Mouse (Mus musculus) thymus, adult 2 months (tissue): ENCODE data around the gene Mab21l3. TPM values are rescaled to one million over a fixed set of nuclear protein-coding genes. Genes with fewer than 3 reads are reported as not detected.

Experiments used
- DNase-seq: peaks from one replicate; pipeline ENCODE4 v3.0.0; 2021
- H3K27ac ChIP-seq: fragments of 200-500 bp; 2 replicates; pipeline ENCODE4 v1.5.1; 2012; ENCODE audit warnings: low read length, control low read depth; ENCODE audit not compliant: control insufficient read depth, insufficient read depth
- H3K27me3 ChIP-seq: fragments of 200-500 bp; 2 replicates; pipeline ENCODE4 v1.6.1; 2012; ENCODE audit warnings: mild to moderate bottlenecking, low read length, moderate library complexity, mixed read lengths; ENCODE audit not compliant: control insufficient read depth, insufficient read depth
- H3K36me3 ChIP-seq: fragments of 200-500 bp; 2 replicates; pipeline ENCODE4 v1.6.1; 2012; ENCODE audit warnings: mild to moderate bottlenecking, low read length, moderate library complexity; ENCODE audit not compliant: control insufficient read depth, insufficient read depth
- H3K4me1 ChIP-seq: fragments of 200-500 bp; replicated peaks from 2 replicates; pipeline ENCODE4 v1.6.1; 2012; ENCODE audit warnings: low read length; ENCODE audit not compliant: control insufficient read depth, insufficient read depth
- H3K4me3 ChIP-seq: fragments of 200-500 bp; 2 replicates; pipeline ENCODE4 v1.5.1; 2012; ENCODE audit warnings: mild to moderate bottlenecking, low read length, control low read depth, moderate library complexity; ENCODE audit not compliant: control insufficient read depth, insufficient read depth
- CTCF ChIP-seq: fragments of 200-500 bp; IDR thresholded peaks from 2 replicates; pipeline ENCODE4 v1.5.1; 2012; ENCODE audit warnings: mild to moderate bottlenecking, control low read depth, low read length, moderate library complexity, borderline replicate concordance; ENCODE audit not compliant: control insufficient read depth, poor library complexity, insufficient read depth; ENCODE audit errors: extremely low read depth
- POLR2A ChIP-seq: fragments of 200-500 bp; IDR thresholded peaks from 2 replicates; pipeline ENCODE4 v1.6.1; 2012; ENCODE audit warnings: mild to moderate bottlenecking, low read length, control low read depth, moderate library complexity; ENCODE audit not compliant: control insufficient read depth, poor library complexity, insufficient read depth; ENCODE audit errors: extremely low read depth
- WGBS: fragments of 180-500 bp; shearing (Covaris S2); methylation state at CpG from one replicate; pipeline ENCODE4 v1.1.7; 2018; 5-methylcytosine and 5-hydroxymethylcytosine counted together
- polyA plus RNA-seq: library from polyadenylated mRNA; depleted of rRNA; stranded (reverse); fragments of >200 nt; gene quantifications from 2 replicates; pipeline ENCODE4 v1.2.3, GENCODE M21; 2012

The Mab21l3 gene
- polyA plus RNA-seq, 1 experiment = 4.0 TPM

- Histone ChIP-seq H3K4me3 (no peak overlapping the region), H3K4me1 (peaks cover 43% of the 10 kb centered on the region), H3K36me3 (no peaks in the 10 kb centered on the region), H3K27ac (peak overlapping the region; percentile 79), H3K27me3 (no peaks in the 10 kb centered on the region)
- peak; percentile 74 for DNase-seq
- WGBS = 8% methylated on average over 14 of the region's 14 CpGs
- no peak for TF ChIP-seq CTCF
- peak; percentile 16; the same call in 1 of the 2 replicates for TF ChIP-seq POLR2A
These were observed 48.7 kb downstream of the Mab21l3 start for GRCm38 (mm10) chr3:101799852-101800595.

- H3K4me1 ChIP-seq = peaks cover 36% of the 10 kb centered on the region
- no peak overlapping the region for H3K27ac ChIP-seq
- no peaks in the 10 kb centered on the region for H3K27me3 ChIP-seq
- TF ChIP-seq POLR2A (no peak), CTCF (no peak)
- H3K4me3 ChIP-seq = no peak overlapping the region
- DNase-seq = no peak
- WGBS = 89% methylated on average over 15 of the region's 15 CpGs
- no peaks in the 10 kb centered on the region for H3K36me3 ChIP-seq
These were observed 50.7 kb downstream of the Mab21l3 start for GRCm38 (mm10) chr3:101797830-101798709.

GRCm38 (mm10) chr3:101796212-101796611 lies 52.5 kb downstream of the Mab21l3 start:
- no peak overlapping the region for H3K4me3 ChIP-seq
- no peak for TF ChIP-seq POLR2A
- no peak for TF ChIP-seq CTCF
- DNase-seq = no peak
- H3K36me3 ChIP-seq = no peaks in the 10 kb centered on the region
- peaks cover 19% of the 10 kb centered on the region for H3K4me1 ChIP-seq
- H3K27ac ChIP-seq = no peak overlapping the region
- 77% methylated on average over 7 of the region's 7 CpGs for WGBS
- H3K27me3 ChIP-seq = no peaks in the 10 kb centered on the region

- TF ChIP-seq POLR2A (no peak), CTCF (no peak)
- no peak for DNase-seq
- Histone ChIP-seq H3K27ac (no peak overlapping the region), H3K36me3 (no peaks in the 10 kb centered on the region), H3K4me1 (peaks cover 13% of the 10 kb centered on the region), H3K4me3 (no peak overlapping the region), H3K27me3 (no peaks in the 10 kb centered on the region)
- 76% methylated on average over 15 of the region's 15 CpGs for WGBS
These were observed 53.2 kb downstream of the Mab21l3 start for GRCm38 (mm10) chr3:101795387-101796039.

GRCm38 (mm10) chr3:101794666-101795065 lies 54.1 kb downstream of the Mab21l3 start:
- 97% methylated on average over 9 of the region's 9 CpGs for WGBS

GRCm38 (mm10) chr3:101794026-101794425 lies 54.7 kb downstream of the Mab21l3 start:
- Histone ChIP-seq H3K27ac (no peak overlapping the region), H3K4me1 (peaks cover 2% of the 10 kb centered on the region; the same call in 1 of the 2 replicates), H3K27me3 (no peaks in the 10 kb centered on the region), H3K36me3 (no peaks in the 10 kb centered on the region), H3K4me3 (no peak overlapping the region)
- TF ChIP-seq CTCF = no peak
- TF ChIP-seq POLR2A = no peak
- WGBS = 95% methylated on average over 5 of the region's 5 CpGs
- DNase-seq = no peak

More at GRCm38 (mm10) chr3:101794666-101795065, 54.1 kb downstream of the Mab21l3 start:
- Histone ChIP-seq H3K4me1 (peaks cover 9% of the 10 kb centered on the region), H3K4me3 (no peak overlapping the region), H3K27ac (no peak overlapping the region), H3K36me3 (no peaks in the 10 kb centered on the region), H3K27me3 (no peaks in the 10 kb centered on the region)
- DNase-seq = no peak
- no peak for TF ChIP-seq POLR2A
- no peak for TF ChIP-seq CTCF
